Mouse (Mus musculus) brain, adult 2 months (tissue): ENCODE measurements around the gene Lrrc29.
"Not testable (repeated sequence)": the region's sequence is repeated elsewhere in the genome, so short reads cannot be mapped to it uniquely, and the experiment has no call there.

Source experiments
- DNase-seq: peaks from one replicate; pipeline ENCODE4 v3.0.0; 2011; ENCODE audit warnings: low read depth, low spot score

Gene Lrrc29

DNA sequence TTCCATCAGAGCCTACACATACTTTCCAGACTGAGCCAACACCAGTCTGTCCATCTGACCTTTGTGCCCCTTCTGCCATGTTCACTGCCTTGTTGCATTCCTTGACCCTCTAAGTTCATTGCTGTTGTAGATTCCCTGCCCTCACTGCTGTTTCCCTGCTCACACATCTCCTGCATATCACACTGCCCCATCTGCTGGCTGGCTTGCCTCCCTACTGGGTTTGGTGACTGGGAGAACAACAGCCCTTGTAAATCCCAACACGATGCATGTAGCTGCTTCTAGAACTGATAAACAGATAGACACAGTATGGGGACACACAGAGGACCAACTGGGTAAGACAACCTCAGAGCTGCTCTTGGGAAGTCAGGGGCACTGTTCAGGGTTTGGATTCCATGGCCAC lies 14.4 kb downstream of the Lrrc29 start:
- DNase-seq = no peak

DNA sequence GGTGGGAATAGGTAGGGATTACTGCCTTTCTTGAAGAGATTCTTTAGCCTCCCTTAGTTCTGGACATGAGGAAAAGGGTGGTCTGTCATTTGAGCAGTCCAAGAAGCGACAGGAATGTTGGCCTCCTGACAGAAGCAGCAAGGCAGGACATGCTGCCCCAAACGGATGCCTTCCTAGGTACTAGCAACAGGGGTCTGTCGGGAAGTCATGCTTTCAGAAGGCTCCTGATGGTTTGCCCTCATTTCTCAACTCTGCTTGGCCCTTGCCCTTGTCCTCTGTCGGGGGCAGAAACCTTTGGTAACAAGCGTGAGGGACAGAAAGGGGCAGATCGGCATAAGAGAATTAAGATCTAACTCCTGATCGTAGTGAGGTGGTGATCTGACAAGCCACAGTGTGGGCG lies 16.0 kb downstream of the Lrrc29 start:
- no peak for DNase-seq

- peak; percentile 97 for DNase-seq
Observed at GRCm38 (mm10) chr8:105309142-105309847, 16.8 kb downstream of the Lrrc29 start.

DNA sequence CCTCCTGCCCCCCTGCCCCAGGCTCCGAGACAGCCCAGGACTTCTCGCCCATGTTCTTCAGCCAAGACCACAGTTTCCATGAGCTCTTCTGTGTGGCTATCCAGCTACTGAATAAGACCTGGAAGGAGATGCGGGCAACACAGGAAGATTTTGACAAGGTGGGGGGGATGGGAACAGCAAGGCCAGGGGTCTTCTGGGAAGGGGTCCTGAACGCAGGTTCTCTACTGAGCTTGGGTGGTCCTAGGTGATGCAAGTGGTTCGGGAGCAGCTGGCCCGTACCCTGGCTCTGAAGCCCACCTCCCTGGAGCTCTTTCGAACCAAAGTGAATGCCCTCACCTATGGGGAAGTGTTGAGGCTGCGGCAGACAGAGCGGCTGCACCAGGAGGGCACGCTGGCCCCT lies 17.6 kb downstream of the Lrrc29 start:
- no peak for DNase-seq

DNA sequence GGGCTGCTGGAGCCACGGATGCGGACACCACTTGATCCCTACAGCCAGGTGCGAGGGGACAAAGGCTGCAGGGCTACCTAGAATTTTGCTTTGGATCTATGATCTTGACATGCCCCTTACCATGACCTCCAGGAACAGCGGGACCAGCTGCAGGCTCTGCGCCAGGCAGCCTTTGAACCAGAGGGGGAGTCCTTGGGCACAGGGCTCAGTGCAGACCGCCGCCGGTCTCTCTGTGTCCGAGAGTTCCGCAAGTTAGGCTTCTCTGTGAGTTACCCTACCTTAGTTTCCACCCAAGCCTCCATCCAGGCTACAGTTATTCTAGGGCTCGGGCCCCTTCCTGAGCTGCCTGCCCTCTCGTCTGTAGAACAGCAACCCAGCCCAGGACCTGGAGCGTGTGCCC lies 18.4 kb downstream of the Lrrc29 start:
- DNase-seq = no peak

- DNase-seq = peak; percentile 64
Observed at GRCm38 (mm10) chr8:105306146-105306691, 19.9 kb downstream of the Lrrc29 start.

DNA sequence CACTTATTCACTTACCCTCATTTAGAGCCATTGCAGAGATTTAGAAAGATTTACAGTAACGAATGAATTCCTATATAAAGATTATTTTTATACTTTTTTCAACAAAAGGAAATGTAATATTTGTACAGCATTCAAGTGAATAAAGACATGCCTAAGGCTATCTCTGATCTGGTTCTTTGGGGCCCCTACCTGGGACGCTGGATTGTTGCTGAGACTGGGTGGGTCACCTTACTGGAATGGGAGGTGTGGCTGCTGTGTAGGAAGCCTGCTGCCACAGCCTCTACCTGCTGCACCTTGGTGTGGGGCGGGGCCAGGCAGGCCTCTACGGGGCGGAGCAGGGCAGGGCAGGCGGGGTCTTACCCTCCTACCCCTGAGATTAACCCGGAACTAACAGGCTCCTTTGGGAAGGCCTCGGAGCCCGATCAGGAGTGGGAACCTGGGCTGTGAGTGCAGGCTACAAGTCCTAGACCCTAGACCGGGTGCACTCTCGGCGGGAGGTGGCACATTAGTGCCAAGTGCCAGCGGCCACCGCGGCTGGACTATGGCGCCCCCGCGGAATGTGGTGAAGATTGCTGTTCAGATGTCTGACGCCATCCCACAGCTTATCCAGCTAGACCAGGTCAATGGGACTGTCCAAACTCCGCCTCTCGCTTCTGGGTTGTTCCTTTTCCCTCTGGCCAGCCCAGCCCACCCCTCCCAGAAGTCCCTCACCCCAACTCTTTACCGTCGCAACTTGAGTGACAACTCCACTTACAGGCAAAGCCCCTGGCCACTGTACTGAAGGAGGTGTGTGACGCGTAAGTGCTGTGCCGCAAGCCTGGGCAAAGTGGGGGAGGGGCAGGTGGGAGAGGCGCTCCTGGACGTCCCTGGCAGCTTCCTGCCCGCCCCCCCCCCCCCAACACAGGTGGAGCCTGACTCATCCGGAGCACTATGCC lies 20.6 kb downstream of the Lrrc29 start, which contains the start of gene Elmo3:
Elmo3 (plus strand) TSS at position 391 of the 935 bp plus-strand sequence.
- DNase-seq = peak; percentile 76

- peak; percentile 58 for DNase-seq
Observed at GRCm38 (mm10) chr8:105304325-105305210, 21.5 kb downstream of the Lrrc29 start.

DNA sequence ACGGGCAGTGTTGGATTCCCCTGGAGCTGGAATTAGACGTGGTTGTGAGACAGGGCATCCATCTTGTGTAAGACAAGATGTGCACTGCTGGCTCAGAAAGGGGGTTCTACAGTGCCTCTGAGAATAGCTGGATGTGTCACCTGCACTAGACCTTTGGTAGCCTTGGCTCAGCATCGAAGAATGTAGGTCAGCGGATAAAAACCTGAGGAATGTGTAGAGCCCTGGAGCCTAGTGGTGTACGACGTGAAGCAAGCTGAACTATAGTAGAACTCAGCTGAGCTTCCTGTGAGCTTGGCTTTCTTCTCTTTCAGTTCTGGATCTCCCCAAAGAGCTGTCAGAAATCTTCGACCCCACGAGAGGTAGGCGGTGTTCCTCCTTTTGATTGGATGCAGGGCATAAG lies 22.2 kb downstream of the Lrrc29 start:
- DNase-seq = peak; percentile 22

- DNase-seq = peak; percentile 61
Observed at GRCm38 (mm10) chr8:105303396-105303795, 22.7 kb downstream of the Lrrc29 start.

DNA sequence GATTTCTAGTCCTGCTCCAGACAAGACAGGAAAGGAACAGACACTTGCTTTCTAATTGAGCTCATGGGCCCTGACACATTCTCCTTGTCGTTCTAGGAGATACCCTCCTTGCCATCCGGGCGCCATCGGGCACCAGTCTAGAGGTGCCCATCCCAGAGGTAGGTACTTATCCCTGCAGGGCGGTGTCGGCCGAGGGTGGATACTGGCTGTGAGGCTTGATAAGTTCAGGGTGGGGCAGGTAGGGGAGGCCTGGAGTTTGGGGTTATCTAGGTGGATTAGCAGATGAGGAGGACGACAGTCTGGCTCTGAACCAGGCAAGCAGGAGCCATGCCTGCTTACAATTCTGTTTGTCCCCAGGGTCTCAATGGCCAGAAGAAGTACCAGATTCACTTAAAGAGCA lies 26.1 kb downstream of the Lrrc29 start:
- no peak for DNase-seq

DNA sequence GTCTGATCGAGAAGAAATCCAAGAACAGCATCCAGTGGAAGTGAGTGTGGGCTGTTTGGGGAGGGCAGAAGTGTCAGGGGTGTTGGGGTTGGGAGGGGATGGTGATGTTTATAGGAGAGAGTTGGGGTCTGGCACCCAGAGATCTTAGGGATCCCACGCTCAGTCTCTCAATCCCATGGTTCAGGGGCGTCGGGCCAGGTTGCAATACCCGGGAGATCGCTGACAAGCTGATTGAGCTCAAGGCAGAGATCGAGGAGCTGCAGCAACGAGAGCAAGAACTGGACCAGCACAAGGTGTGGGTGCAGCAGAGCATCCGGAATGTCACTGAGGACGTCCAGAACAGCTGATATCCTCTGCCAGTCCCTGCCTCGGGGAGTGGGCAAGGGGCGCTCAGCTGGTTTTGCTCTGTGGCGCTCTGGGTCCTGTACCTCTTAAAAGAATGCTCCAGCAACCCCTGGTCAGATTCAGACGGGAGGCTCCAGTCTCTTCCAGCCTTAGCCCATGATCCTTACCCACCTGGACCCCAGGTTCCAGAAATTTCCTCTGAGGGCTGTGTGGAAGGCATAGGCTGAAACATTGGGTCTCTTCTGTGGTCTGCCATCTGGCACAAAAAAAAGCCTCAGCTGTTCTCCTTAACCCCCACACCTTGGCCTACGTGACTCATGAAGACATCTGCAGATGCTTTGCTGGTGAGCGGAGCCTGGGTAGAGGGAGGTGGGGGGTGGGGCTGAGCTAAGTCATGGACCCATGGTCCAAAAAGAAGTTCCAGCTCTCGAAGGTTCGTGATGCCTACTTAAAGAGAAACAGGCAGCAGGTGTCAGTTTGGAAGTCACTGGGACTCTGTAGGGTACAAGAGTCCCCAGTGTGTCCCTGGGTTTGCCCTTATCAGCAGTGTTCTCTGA lies 27.5 kb downstream of the Lrrc29 start:
- no peak for DNase-seq

DNA sequence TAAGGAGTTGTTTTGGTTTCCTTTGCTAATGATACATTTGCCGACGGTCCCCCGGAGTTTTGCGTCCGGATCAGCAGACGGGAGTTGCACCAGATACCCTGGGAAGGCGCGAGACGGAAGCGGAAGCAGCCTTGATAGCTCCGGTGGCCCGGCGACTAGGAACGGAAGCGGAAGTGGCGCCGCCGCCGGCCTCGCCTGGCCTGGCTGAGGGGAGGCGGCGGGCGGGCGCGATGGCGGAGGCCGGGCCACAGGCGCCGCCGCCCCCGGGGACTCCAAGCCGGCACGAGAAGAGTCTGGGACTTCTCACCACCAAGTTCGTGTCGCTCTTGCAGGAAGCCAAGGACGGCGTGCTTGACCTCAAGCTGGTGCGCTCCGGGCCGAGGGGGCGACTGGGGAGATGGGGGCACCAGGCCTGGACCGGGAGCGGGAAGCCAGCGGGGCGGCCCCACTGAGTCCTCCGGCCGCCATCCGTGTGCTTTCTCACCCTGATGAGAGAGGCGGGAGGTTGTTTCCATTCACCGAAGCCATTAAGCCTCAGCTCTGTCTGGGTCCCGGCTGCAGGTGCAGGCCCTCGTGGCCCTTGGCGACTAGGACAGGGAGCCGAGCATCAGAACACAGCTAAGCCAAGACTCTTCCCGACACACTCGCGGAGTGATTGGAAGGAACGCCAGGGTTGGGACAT lies 28.4 kb downstream of the Lrrc29 start, which contains the start of gene E2f4:
E2f4 (plus strand) TSS at position 153 of the 682 bp plus-strand sequence.
- peak; percentile 98 for DNase-seq

GRCm38 (mm10) chr8:105295895-105296573 lies 30.0 kb downstream of the Lrrc29 start, which contains the start of gene Exoc3l:
Gene Exoc3l, minus strand, starts transcription at chr8:105296101.
- DNase-seq = no peak

DNA sequence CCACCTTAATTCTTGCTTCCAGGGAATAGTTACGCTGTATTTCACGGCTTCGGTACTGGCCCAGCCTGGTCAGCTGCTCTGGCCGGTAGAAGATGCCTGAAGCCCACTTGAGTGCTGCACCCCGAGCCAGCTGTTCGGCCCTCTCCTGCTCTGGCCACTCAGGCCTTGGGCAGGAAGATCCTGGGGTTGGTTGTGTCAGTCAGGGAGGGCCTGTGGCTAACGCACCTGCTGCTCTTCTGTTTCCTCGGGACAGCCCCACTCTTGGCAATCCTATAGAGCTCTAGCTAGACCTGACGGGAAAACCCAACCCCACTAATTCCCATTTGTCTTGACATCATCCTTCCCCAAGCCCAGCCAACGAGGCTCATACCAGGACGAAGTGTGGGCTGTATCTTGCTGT lies 30.8 kb downstream of the Lrrc29 start:
- DNase-seq = no peak

DNA sequence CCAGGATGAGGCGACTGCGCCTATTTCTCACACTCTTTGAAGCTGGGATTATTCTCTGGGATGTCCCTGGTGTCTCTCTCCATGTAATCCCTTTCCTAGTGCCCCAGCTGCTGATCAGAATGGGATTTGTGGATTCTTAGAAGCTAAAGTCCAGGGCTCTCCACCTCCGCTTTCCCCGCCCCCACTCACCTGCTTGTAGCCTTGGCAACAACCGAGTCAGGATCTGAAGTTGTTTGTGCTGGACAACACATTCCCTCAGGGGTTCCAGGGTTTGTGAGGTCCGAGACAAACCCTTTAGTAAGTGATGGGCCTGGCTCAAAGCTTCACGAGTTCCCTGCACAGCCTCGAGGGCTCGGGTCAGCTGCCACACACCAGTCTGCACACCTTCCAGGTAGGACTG lies 31.3 kb downstream of the Lrrc29 start:
- no peak for DNase-seq

DNA sequence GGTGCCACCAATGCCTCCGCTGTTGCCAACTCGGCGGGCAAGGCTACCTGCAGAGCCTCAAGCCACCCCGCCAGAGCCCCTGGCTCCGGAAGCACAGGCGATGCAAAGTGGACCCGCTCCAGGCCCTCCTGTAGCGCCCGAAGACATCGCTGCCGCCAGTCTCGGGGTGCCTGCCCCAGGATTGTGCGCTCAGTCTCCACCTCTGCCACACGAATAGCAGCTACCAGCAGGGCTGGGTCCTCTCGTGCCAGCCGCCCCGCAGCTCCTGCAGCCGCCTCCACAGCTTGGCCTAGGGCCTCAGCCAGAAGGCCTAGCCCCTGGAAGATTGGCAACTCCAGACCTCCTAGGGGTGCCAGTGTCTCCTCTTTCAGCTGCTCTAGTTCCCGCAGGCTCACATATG lies 32.7 kb downstream of the Lrrc29 start:
- peak; percentile 79 for DNase-seq

- no peak for DNase-seq
Observed at GRCm38 (mm10) chr8:105292471-105292870, 33.6 kb downstream of the Lrrc29 start.

DNA sequence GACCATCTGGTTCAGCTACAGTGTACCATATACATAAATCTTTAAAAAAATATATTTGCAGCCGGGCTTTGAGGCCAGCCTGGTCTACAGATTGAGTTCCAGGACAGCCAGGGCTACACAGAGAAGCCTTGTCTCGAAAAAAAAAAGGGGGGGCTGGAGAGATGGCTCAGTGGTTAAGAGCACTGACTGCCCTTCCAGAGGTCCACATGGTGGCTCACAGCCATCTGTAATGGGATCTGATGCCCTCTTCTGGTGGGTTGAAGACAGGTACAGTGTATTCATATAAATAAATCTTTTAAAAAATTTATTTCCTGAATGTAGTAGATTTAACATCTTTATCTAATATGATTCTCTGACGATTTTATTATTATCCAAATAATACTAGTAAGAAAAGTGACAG lies 34.3 kb downstream of the Lrrc29 start:
- DNase-seq = not testable (repeated sequence)
